Mouse (Mus musculus) heart, embryonic 10.5 days (tissue): ENCODE measurements around the gene Med24. TPM values are rescaled to one million over a fixed set of nuclear protein-coding genes. Genes with fewer than 3 reads are reported as not detected.
"Not testable (repeated sequence)": the region's sequence is repeated elsewhere in the genome, so short reads cannot be mapped to it uniquely, and the experiment has no call there.

Experiments used
- DNase-seq: peaks from one replicate; pipeline ENCODE4 v3.0.0-alpha.2; 2017; ENCODE audit warnings: low spot score
- H3K27ac ChIP-seq: fragments of 300-500 bp; sonication (generic); 2 replicates; pipeline ENCODE4 v1.5.1; 2016; ENCODE audit warnings: mild to moderate bottlenecking
- H3K27me3 ChIP-seq: fragments of 300-500 bp; sonication (generic); 2 replicates; pipeline ENCODE4 v1.6.1; 2016; ENCODE audit warnings: mild to moderate bottlenecking; ENCODE audit not compliant: poor library complexity, insufficient read depth, severe bottlenecking
- H3K36me3 ChIP-seq: fragments of 300-500 bp; sonication (generic); 2 replicates; pipeline ENCODE4 v1.6.1; 2016; ENCODE audit warnings: mild to moderate bottlenecking, moderate library complexity
- H3K4me1 ChIP-seq: fragments of 300-500 bp; sonication (generic); 2 replicates; pipeline ENCODE4 v1.6.1; 2016; ENCODE audit warnings: mild to moderate bottlenecking
- H3K4me3 ChIP-seq: fragments of 300-500 bp; sonication (generic); 2 replicates; pipeline ENCODE4 v1.5.1; 2016; ENCODE audit warnings: mild to moderate bottlenecking, moderate library complexity
- H3K9me3 ChIP-seq: fragments of 300-500 bp; sonication (generic); 2 replicates; pipeline ENCODE4 v1.6.1; 2016; ENCODE audit warnings: mild to moderate bottlenecking, moderate library complexity
- whole genome bisulfite sequencing: fragments of 180-500 bp; shearing (Covaris S2); methylation state at CpG from one replicate; pipeline ENCODE4 v1.1.7; 2016; 5-methylcytosine and 5-hydroxymethylcytosine counted together
- polyA plus RNA-seq: library from polyadenylated mRNA; unstranded; fragments of >200 nt; fragmentation: Nextera tagmentation; extraction: Ambion mirVana; gene quantifications from 2 replicates; pipeline ENCODE4 v1.2.1, GENCODE M21; 2016

Med24 gene
- polyA plus RNA-seq, 1 experiment from 2014 or later = 56.5 TPM

- 8% methylated on average over 7 of the region's 7 CpGs for WGBS
- DNase-seq = peak; percentile 83
- H3K4me1 ChIP-seq, H3K9me3 ChIP-seq, H3K36me3 ChIP-seq, H3K27ac ChIP-seq, H3K4me3 ChIP-seq: not testable (repeated sequence)
- H3K27me3 ChIP-seq = peaks cover 13% of the 10 kb centered on the region
These were observed 74.2 kb downstream of the Med24 start for GRCm38 (mm10) chr11:98655076-98655475.

Other genes starting within 250 kb of the Med24 start
- gene Ikzf3, start 183.4 kb downstream of the Med24 start, polyA plus RNA-seq = 0.04 and 0.22 TPM in 2 replicates
- gene Zpbp2, start 178.3 kb downstream of the Med24 start, polyA plus RNA-seq = 0.21 and 0.65 TPM in 2 replicates
- 56.1 and 61.0 TPM in 2 replicates for gene Ormdl3, start 142.1 kb downstream of the Med24 start, polyA plus RNA-seq
- not detected in 2 replicates for gene Lrrc3c, start 131.1 kb downstream of the Med24 start, polyA plus RNA-seq
- gene Gm12355, start 103.8 kb downstream of the Med24 start, polyA plus RNA-seq = 0.71 and 1.0 TPM in 2 replicates
- not detected in 2 replicates for gene Gsdma3, start 103.1 kb downstream of the Med24 start, polyA plus RNA-seq
- not detected in 2 replicates for gene Gsdma2, start 82.7 kb downstream of the Med24 start, polyA plus RNA-seq
- not detected in 2 replicates for gene Gsdma, start 65.1 kb downstream of the Med24 start, polyA plus RNA-seq
- 232 and 255 TPM in 2 replicates for gene Psmd3, start 46.9 kb downstream of the Med24 start, polyA plus RNA-seq
- not detected in 2 replicates for gene Csf3, start 28.2 kb downstream of the Med24 start, polyA plus RNA-seq
- 19.2 and 23.2 TPM in 2 replicates for gene Thra, start 11.2 kb upstream of the Med24 start, polyA plus RNA-seq
- 3.6 and 5.9 TPM in 2 replicates for gene Nr1d1, start 45.9 kb upstream of the Med24 start, polyA plus RNA-seq
- 14.0 and 21.6 TPM in 2 replicates for gene Msl1, start 66.1 kb upstream of the Med24 start, polyA plus RNA-seq
- 29.5 and 37.2 TPM in 2 replicates for gene Casc3, start 75.5 kb upstream of the Med24 start, polyA plus RNA-seq
- gene Rapgefl1, start 107.3 kb upstream of the Med24 start, polyA plus RNA-seq = 0.78 and 0.87 TPM in 2 replicates
- 2.8 and 4.1 TPM in 2 replicates for gene Wipf2, start 134.2 kb upstream of the Med24 start, polyA plus RNA-seq
- gene Cdc6, start 178.4 kb upstream of the Med24 start, polyA plus RNA-seq = 39.3 and 47.7 TPM in 2 replicates
- 30.4 and 36.9 TPM in 2 replicates for gene Rara, start 198.4 kb upstream of the Med24 start, polyA plus RNA-seq